Comparison of ENCODE assay signal across 12 mouse cellular contexts in the genomic region with DNA sequence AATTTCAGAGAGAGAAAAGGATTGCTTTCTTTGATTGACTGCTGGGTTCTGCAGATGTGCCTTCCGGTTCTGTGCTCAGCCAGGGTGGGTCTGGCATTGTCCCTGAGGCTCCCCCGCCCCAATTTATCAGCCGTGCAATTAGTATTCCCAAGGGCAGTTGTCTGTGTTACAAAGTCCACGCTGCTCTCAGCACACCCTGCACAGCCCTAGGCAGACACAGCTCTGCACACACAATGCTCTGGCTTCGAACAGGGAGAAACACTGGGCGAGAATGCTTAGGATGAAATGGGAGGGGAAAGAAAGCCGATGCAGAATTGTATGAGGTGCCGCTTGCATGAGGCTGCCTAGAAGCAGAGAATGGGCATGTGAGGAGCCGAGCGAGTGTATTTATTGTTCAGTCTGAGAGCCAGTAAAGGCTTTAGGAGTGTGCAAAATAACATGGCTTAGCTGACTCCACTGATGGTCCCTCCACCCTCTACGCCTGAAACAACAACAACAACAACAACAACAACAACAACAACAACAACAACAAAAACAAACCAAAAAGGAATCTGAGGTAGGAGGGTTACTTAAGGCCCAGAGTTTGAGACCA. TPM values are rescaled to one million over a fixed set of nuclear protein-coding genes. Genes with fewer than 3 reads are reported as not detected.
DNase-seq lines count a peak whose midpoint lies in the region; ATAC-seq and TF ChIP-seq lines count a peak whose summit lies in the region.
"Had no signal": no experiment of that assay in that cellular context is flagged by ENCODE, and none has a peak within 500 bp of the region (broad histone marks: within the 10 kb centered on the region; RNA-seq: fewer than 3 reads in every experiment).

No protein-coding gene starts in this region.

- ATAC-seq in forebrain, postnatal 0 days = peak; percentile 87
- peak; percentile 94 for ATAC-seq in midbrain, embryonic 13.5 days

- no peaks in the 10 kb centered on the region for H3K27me3 ChIP-seq in forebrain, postnatal 0 days (ENCODE audit: insufficient read depth, low read length)
- H3K27me3 ChIP-seq in midbrain, embryonic 13.5 days = no peaks in the 10 kb centered on the region
- H3K27me3 ChIP-seq: embryonic facial prominence, embryonic 13.5 days had no signal

- no peak overlapping the region for H3K4me2 ChIP-seq in forebrain, postnatal 0 days (ENCODE audit: low read depth)
- peak overlapping the region; percentile 26 for H3K4me2 ChIP-seq in midbrain, embryonic 13.5 days (replicated peaks)
- H3K4me2 ChIP-seq: embryonic facial prominence, embryonic 13.5 days had no signal

- no peaks in the 10 kb centered on the region for H3K9me3 ChIP-seq in forebrain, postnatal 0 days (ENCODE audit: low read length)
- no peaks in the 10 kb centered on the region for H3K9me3 ChIP-seq in midbrain, embryonic 13.5 days
- H3K9me3 ChIP-seq: embryonic facial prominence, embryonic 13.5 days had no signal

- peak; percentile 32 for DNase-seq in MN1 (ENCODE audit: low spot score)
- DNase-seq in brain, embryonic 18.5 days (ENCODE audit: low read depth, low spot score) = peak; percentile 47
- peak; percentile 69 for DNase-seq in forebrain, postnatal 0 days
- no peak for DNase-seq in spleen, postnatal 4 days (ENCODE audit: low spot score in 2 of 2)
- no peak for DNase-seq in left cerebral cortex, postnatal 14 days (ENCODE audit: low spot score in 2 of 2)
- no peak for DNase-seq in frontal cortex, postnatal 25 days (ENCODE audit: low spot score in 2 of 2)
- DNase-seq: adrenal gland, adult 8-10 months; kidney, adult 2 months; thymus, adult 2 months had no signal

- 9% methylated on average over 11 of the region's 11 CpGs for WGBS in forebrain, postnatal 0 days
- 8% methylated on average over 11 of the region's 11 CpGs for WGBS in midbrain, embryonic 13.5 days

- peaks cover 7% of the 10 kb centered on the region; the same call in 1 of the 2 replicates for H3K4me1 ChIP-seq in forebrain, postnatal 0 days (ENCODE audit: insufficient read depth)
- peaks cover 42% of the 10 kb centered on the region for H3K4me1 ChIP-seq in midbrain, embryonic 13.5 days (replicated peaks)
- H3K4me1 ChIP-seq: embryonic facial prominence, embryonic 13.5 days had no signal

- no peaks in the 10 kb centered on the region for H3K36me3 ChIP-seq in forebrain, postnatal 0 days (ENCODE audit: insufficient read depth)
- H3K36me3 ChIP-seq in midbrain, embryonic 13.5 days = no peaks in the 10 kb centered on the region
- H3K36me3 ChIP-seq: embryonic facial prominence, embryonic 13.5 days had no signal

- H3K9ac ChIP-seq in forebrain, postnatal 0 days = no peak overlapping the region; the same call in 1 of the 2 replicates
- peak overlapping the region; percentile 34 for H3K9ac ChIP-seq in midbrain, embryonic 13.5 days (replicated peaks)
- H3K9ac ChIP-seq: embryonic facial prominence, embryonic 13.5 days had no signal

- intact Hi-C loops in left cerebral cortex, postnatal 14 days (cut with DNase I) = no loop called here

- no peak overlapping the region for H3K4me3 ChIP-seq in forebrain, postnatal 0 days (ENCODE audit: low read depth, low read length)
- H3K4me3 ChIP-seq in midbrain, embryonic 13.5 days (replicated peaks) = no peak overlapping the region
- H3K4me3 ChIP-seq: embryonic facial prominence, embryonic 13.5 days had no signal

- H3K27ac ChIP-seq in forebrain, postnatal 0 days (ENCODE audit: low read depth, low read length) = peak overlapping the region; percentile 89
- peak overlapping the region; percentile 97 for H3K27ac ChIP-seq in midbrain, embryonic 13.5 days
- H3K27ac ChIP-seq: embryonic facial prominence, embryonic 13.5 days; macrophage had no signal

- no peak for TF ChIP-seq CTCF in forebrain, postnatal 0 days (IDR thresholded peaks at IDR 0.05; ENCODE audit: low read depth)

RNA-seq across cellular contexts. Expression of a gene that starts 42.2 kb away (rescaled TPM):
- total RNA-seq in forebrain, postnatal 0 days (2014; rRNA removed) = 94.7 and 99.1 TPM in 2 replicates
- polyA plus RNA-seq in forebrain, postnatal 0 days (2015; fragmentation: Nextera tagmentation; extraction: Ambion mirVana) = 18.2 and 24.9 TPM in 2 replicates
- polyA plus RNA-seq in midbrain, embryonic 13.5 days (2015; fragmentation: Nextera tagmentation; extraction: Ambion mirVana) = 51.7 and 54.4 TPM in 2 replicates
- total RNA-seq in left cerebral cortex, postnatal 14 days (2021) = 100 to 1,000 TPM; 213 to 217 TPM

Comparison
In these comparisons a context has a peak if more than half of its experiments do, and no peak if none do; other contexts are left out.
1. DNase-seq: peak in MN1 (single experiment), brain, embryonic 18.5 days (single experiment) and forebrain, postnatal 0 days (single experiment); none in spleen, postnatal 4 days (0 of 2), left cerebral cortex, postnatal 14 days (0 of 2) and frontal cortex, postnatal 25 days (0 of 2).